Mouse (Mus musculus) limb, embryonic 12.5 days (tissue): Measurements from ENCODE around the gene Ifitm5. TPM values are rescaled to one million over a fixed set of nuclear protein-coding genes. Genes with fewer than 3 reads are reported as not detected.

Source experiments
- ATAC-seq: fragments of 200-750 bp; cut with Nextera tagmentation; 2 replicates; pipeline ENCODE4 v1.8.0; 2017; ENCODE audit warnings: low read depth, moderate TSS enrichment; ENCODE audit not compliant: insufficient number of reproducible peaks, insufficient read depth, low FRiP score, low TSS enrichment
- H3K27ac ChIP-seq: fragments of 300-500 bp; sonication (generic); 2 replicates; pipeline ENCODE4 v1.5.1; 2016; ENCODE audit warnings: mild to moderate bottlenecking, moderate library complexity
- H3K27me3 ChIP-seq: fragments of 300-500 bp; sonication (generic); 2 replicates; pipeline ENCODE4 v1.6.1; 2016; ENCODE audit warnings: mild to moderate bottlenecking, moderate library complexity
- H3K36me3 ChIP-seq: fragments of 300-500 bp; sonication (generic); 2 replicates; pipeline ENCODE4 v1.6.1; 2016; ENCODE audit warnings: mild to moderate bottlenecking, moderate library complexity
- H3K4me1 ChIP-seq: fragments of 300-500 bp; sonication (generic); replicated peaks from 2 replicates; pipeline ENCODE4 v1.6.1; 2016
- H3K4me2 ChIP-seq: fragments of 300-500 bp; sonication (generic); 2 replicates; pipeline ENCODE4 v1.6.1; 2016; ENCODE audit warnings: mild to moderate bottlenecking, moderate library complexity
- H3K4me3 ChIP-seq: fragments of 300-500 bp; sonication (generic); replicated peaks from 2 replicates; pipeline ENCODE4 v1.5.1; 2016; ENCODE audit warnings: mild to moderate bottlenecking
- H3K9ac ChIP-seq: fragments of 300-500 bp; sonication (generic); replicated peaks from 2 replicates; pipeline ENCODE4 v1.6.1; 2016; ENCODE audit warnings: mild to moderate bottlenecking, moderate library complexity
- H3K9me3 ChIP-seq: fragments of 300-500 bp; sonication (generic); 2 replicates; pipeline ENCODE4 v1.6.1; 2016; ENCODE audit warnings: mild to moderate bottlenecking, moderate library complexity
- WGBS: fragments of 180-500 bp; shearing (Covaris S2); methylation state at CpG from one replicate; pipeline ENCODE4 v1.1.7; 2016; 5-methylcytosine and 5-hydroxymethylcytosine counted together
- polyA plus RNA-seq: library from polyadenylated mRNA; unstranded; fragments of >200 nt; fragmentation: Nextera tagmentation; extraction: Ambion mirVana; gene quantifications from 2 replicates; pipeline ENCODE4 v1.2.1, GENCODE M21; 2016

The Ifitm5 gene
- polyA plus RNA-seq, 1 experiment from 2014 or later = 5.6 TPM

DNA sequence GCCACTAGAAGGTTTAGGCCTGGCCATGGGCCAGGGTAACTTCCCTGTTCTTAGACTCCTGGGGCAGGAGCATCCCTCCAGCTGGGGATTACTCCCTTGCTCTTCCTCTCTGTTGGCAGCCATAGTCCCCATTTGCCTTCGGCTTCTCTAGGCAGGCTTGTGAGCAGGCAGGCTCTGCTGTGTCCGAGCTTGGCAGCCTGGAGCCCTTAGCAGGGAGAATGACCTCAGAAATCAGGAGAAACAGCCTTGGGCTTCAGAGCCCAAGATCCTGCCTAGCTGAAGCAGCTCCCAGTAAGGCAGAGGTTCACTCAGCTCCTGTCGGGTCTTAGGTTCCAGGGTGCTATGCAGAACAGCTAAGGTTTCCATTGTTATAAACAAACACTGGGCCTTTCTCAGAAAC is 51.0 kb downstream of the Ifitm5 start:
- no peak for ATAC-seq
- H3K36me3 ChIP-seq = peaks cover 50% of the 10 kb centered on the region
- 81% methylated on average over 3 of the region's 3 CpGs for WGBS

More for the DNA sequence above, 51.0 kb downstream of the Ifitm5 start:
- Histone ChIP-seq H3K27me3 (no peaks in the 10 kb centered on the region), H3K27ac (no peak overlapping the region), H3K4me2 (no peak overlapping the region), H3K4me3 (no peak overlapping the region), H3K9ac (no peak overlapping the region; the same call in 1 of the 2 replicates), H3K4me1 (peaks cover 3% of the 10 kb centered on the region; the same call in 1 of the 2 replicates), H3K9me3 (no peaks in the 10 kb centered on the region)

Other genes starting within 250 kb of the Ifitm5 start
- gene Cyp2e1, start 186.6 kb downstream of the Ifitm5 start, polyA plus RNA-seq = not detected in 2 replicates
- gene Syce1, start 162.4 kb downstream of the Ifitm5 start, polyA plus RNA-seq = 0.69 and 1.4 TPM in 2 replicates
- 3.0 TPM in 2 replicates for gene Zfp941, start 128.1 kb downstream of the Ifitm5 start, polyA plus RNA-seq
- gene Urah, start 115.3 kb downstream of the Ifitm5 start, polyA plus RNA-seq = 0.33 and 1.3 TPM in 2 replicates
- gene Scgb1c1, start 104.7 kb downstream of the Ifitm5 start, polyA plus RNA-seq = not detected in 2 replicates
- gene Odf3, start 102.5 kb downstream of the Ifitm5 start, polyA plus RNA-seq = not detected in 2 replicates
- gene Gm45785, start 94.0 kb downstream of the Ifitm5 start, polyA plus RNA-seq = 0.23 TPM in 1 of 2 replicates, not detected in the other
- 53.0 and 60.3 TPM in 2 replicates for gene Ric8a, start 93.3 kb downstream of the Ifitm5 start, polyA plus RNA-seq
- 38.3 and 38.9 TPM in 2 replicates for gene Bet1l, start 92.7 kb downstream of the Ifitm5 start, polyA plus RNA-seq
- 271 and 302 TPM in 2 replicates for gene Psmd13, start 68.3 kb downstream of the Ifitm5 start, polyA plus RNA-seq
- 28.3 and 29.9 TPM in 2 replicates for gene Sirt3, start 68.0 kb downstream of the Ifitm5 start, polyA plus RNA-seq
- 1.9 and 2.7 TPM in 2 replicates for gene Cox8b, start 49.8 kb downstream of the Ifitm5 start, polyA plus RNA-seq
- gene Nlrp6, start 29.4 kb downstream of the Ifitm5 start, polyA plus RNA-seq = not detected in 2 replicates
- 18.9 and 21.5 TPM in 2 replicates for gene Pgghg, start 8.9 kb downstream of the Ifitm5 start, polyA plus RNA-seq
- gene Gm45717, start 5.6 kb upstream of the Ifitm5 start, polyA plus RNA-seq = not detected in 2 replicates
- 941 and 1,046 TPM in 2 replicates for gene Ifitm2, start 5.7 kb upstream of the Ifitm5 start, polyA plus RNA-seq
- 77.8 and 78.8 TPM in 2 replicates for gene Ifitm1, start 16.9 kb upstream of the Ifitm5 start, polyA plus RNA-seq
- 56.5 and 68.6 TPM in 2 replicates for gene Ifitm3, start 60.5 kb upstream of the Ifitm5 start, polyA plus RNA-seq
- gene Ifitm6, start 67.6 kb upstream of the Ifitm5 start, polyA plus RNA-seq = not detected in 2 replicates
- gene Gm17387, start 78.8 kb upstream of the Ifitm5 start, polyA plus RNA-seq = not detected in 2 replicates
- gene B4galnt4, start 110.8 kb upstream of the Ifitm5 start, polyA plus RNA-seq = 37.3 and 40.1 TPM in 2 replicates
- gene Pkp3, start 127.9 kb upstream of the Ifitm5 start, polyA plus RNA-seq = 14.6 and 14.9 TPM in 2 replicates
- 2.2 and 2.5 TPM in 2 replicates for gene Sigirr, start 150.3 kb upstream of the Ifitm5 start, polyA plus RNA-seq
- 1.6 and 2.0 TPM in 2 replicates for gene Ano9, start 167.5 kb upstream of the Ifitm5 start, polyA plus RNA-seq
- gene Ptdss2, start 172.1 kb upstream of the Ifitm5 start, polyA plus RNA-seq = 76.0 and 76.7 TPM in 2 replicates
- 88.5 and 91.5 TPM in 2 replicates for gene Rnh1, start 222.6 kb upstream of the Ifitm5 start, polyA plus RNA-seq
- 95.3 and 98.1 TPM in 2 replicates for gene Hras, start 243.7 kb upstream of the Ifitm5 start, polyA plus RNA-seq
- gene Lrrc56, start 243.9 kb upstream of the Ifitm5 start, polyA plus RNA-seq = 17.0 and 19.0 TPM in 2 replicates